Mouse (Mus musculus) kidney, postnatal 0 days (tissue): ENCODE measurements around the gene Col19a1. TPM values are rescaled to one million over a fixed set of nuclear protein-coding genes. Genes with fewer than 3 reads are reported as not detected.

Experiments
- ATAC-seq: fragments of 200-750 bp; cut with Nextera tagmentation; replicated peaks from 2 replicates; pipeline ENCODE4 v1.8.0; 2017; ENCODE audit warnings: low read depth, moderate number of reproducible peaks, moderate TSS enrichment, moderate library complexity; ENCODE audit not compliant: low FRiP score
- DNase-seq: peaks from one replicate; pipeline ENCODE4 v3.0.0-alpha.2; 2016; ENCODE audit warnings: low spot score
- H3K27ac ChIP-seq: fragments of 300-500 bp; sonication (generic); 2 replicates; pipeline ENCODE4 v1.5.1; 2014; ENCODE audit warnings: mild to moderate bottlenecking
- H3K27me3 ChIP-seq: fragments of 300-500 bp; sonication (generic); 2 replicates; pipeline ENCODE4 v1.6.1; 2014; ENCODE audit warnings: low read length, mixed read lengths; ENCODE audit not compliant: insufficient read depth
- H3K36me3 ChIP-seq: fragments of 300-500 bp; sonication (generic); 2 replicates; pipeline ENCODE4 v1.6.1; 2014; ENCODE audit warnings: low read length, mixed read lengths; ENCODE audit not compliant: insufficient read depth
- H3K4me1 ChIP-seq: fragments of 300-500 bp; sonication (generic); replicated peaks from 2 replicates; pipeline ENCODE4 v1.6.1; 2014; ENCODE audit warnings: antibody characterized with exemption, low read length, mixed read lengths; ENCODE audit not compliant: insufficient read depth
- H3K4me2 ChIP-seq: fragments of 300-500 bp; sonication (generic); 2 replicates; pipeline ENCODE4 v1.6.1; 2014; ENCODE audit warnings: mild to moderate bottlenecking, low read length, moderate library complexity, mixed read lengths
- H3K4me3 ChIP-seq: fragments of 300-500 bp; sonication (generic); replicated peaks from 2 replicates; pipeline ENCODE4 v1.5.1; 2014; ENCODE audit warnings: low read depth, low read length
- H3K9ac ChIP-seq: fragments of 300-500 bp; sonication (generic); 2 replicates; pipeline ENCODE4 v1.6.1; 2014; ENCODE audit warnings: low read depth, low read length
- H3K9me3 ChIP-seq: fragments of 300-500 bp; sonication (generic); replicated peaks from 2 replicates; pipeline ENCODE4 v1.6.1; 2016; ENCODE audit warnings: low read length, inconsistent platforms, mixed read lengths
- CTCF ChIP-seq: IDR thresholded peaks from 2 replicates; pipeline ENCODE4 v1.5.1; 2016; ENCODE audit warnings: antibody characterized with exemption, low read depth, mild to moderate bottlenecking, moderate library complexity
- WGBS: fragments of 180-500 bp; shearing (Covaris S2); extraction: QIAGEN DNeasy Blood & Tissue Kit; methylation state at CpG from one replicate; pipeline ENCODE4 v1.1.7; 2014; 5-methylcytosine and 5-hydroxymethylcytosine counted together
- polyA plus RNA-seq: library from polyadenylated mRNA; unstranded; fragments of >200 nt; fragmentation: Nextera tagmentation; extraction: Ambion mirVana; gene quantifications from 2 replicates; pipeline ENCODE4 v1.2.1, GENCODE M21; 2015

Gene Col19a1
- polyA plus RNA-seq, 1 experiment from 2014 or later: 0.16 TPM

- Histone ChIP-seq H3K27ac (no peak overlapping the region), H3K36me3 (no peaks in the 10 kb centered on the region), H3K9ac (no peak overlapping the region), H3K27me3 (no peaks in the 10 kb centered on the region), H3K4me2 (no peak overlapping the region), H3K4me3 (no peak overlapping the region), H3K9me3 (no peaks in the 10 kb centered on the region), H3K4me1 (no peaks in the 10 kb centered on the region)
- no peak for DNase-seq
- no peak for TF ChIP-seq CTCF
- ATAC-seq: no peak
- WGBS: 62% methylated on average over 6 of the region's 6 CpGs
Observed at GRCm38 (mm10) chr1:24219041-24219440, 368.2 kb downstream of the Col19a1 start.

Other genes with a start within 250 kb of the Col19a1 start
- 43.2 and 44.0 TPM in 2 replicates for gene Lmbrd1, start 91.2 kb upstream of the Col19a1 start, polyA plus RNA-seq